10 mouse cellular contexts compared by ENCODE assay signal in the genomic region with DNA sequence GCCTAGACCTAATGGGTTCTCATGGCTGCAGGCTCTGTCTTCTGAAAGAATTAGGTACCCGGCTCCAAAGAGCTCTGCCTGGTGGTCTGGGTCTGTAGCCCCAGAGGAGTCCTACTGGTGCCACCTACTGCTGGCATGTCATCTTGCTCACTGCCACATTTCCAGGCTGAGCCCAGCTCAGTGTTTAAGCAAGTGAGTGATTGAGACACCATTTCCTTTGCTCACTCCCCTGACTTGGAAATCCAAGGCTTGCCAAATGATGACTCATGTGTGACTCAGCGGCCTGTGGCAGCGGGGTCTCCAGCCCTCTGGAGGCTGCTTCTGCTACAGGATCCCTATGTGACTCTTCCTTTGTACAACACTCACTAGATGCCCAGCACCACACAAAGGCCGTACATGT.
DNase-seq lines count a peak whose midpoint lies in the region; ATAC-seq lines count a peak whose summit lies in the region.
"Had no signal": no experiment of that assay in that cellular context is flagged by ENCODE, and none has a peak within 500 bp of the region (broad histone marks: within the 10 kb centered on the region; RNA-seq: fewer than 3 reads in every experiment).

No protein-coding gene starts in this region.

- DNase-seq in cerebellum, postnatal 36 days, result peak; percentile 10 to 12
- DNase-seq in cerebellum, adult 9-10 months, result no peak
- peak; percentile 24 for DNase-seq in ovary, adult 18-20 months (ENCODE audit: low spot score)
- DNase-seq in ovary, postnatal 36 days (ENCODE audit: low spot score), result no peak
- no peak for DNase-seq in thymus, postnatal 36 days
- no peak for DNase-seq in T-cell, adult 2 months (ENCODE audit: low spot score)

- peak; percentile 97 for ATAC-seq in granulocyte monocyte progenitor cell, adult 5-6 weeks (replicated peaks; ENCODE audit: poor library complexity, severe bottlenecking)
- peak; percentile 99 for ATAC-seq in megakaryocyte progenitor cell, adult 5-6 weeks (replicated peaks; ENCODE audit: poor library complexity)
- ATAC-seq: forebrain, embryonic 14.5 days; midbrain, embryonic 13.5 days had no signal

Comparison
In these comparisons a context has a peak if more than half of its experiments do, and no peak if none do; other contexts are left out.
1. DNase-seq: peak in cerebellum, postnatal 36 days (2 of 2) and ovary, adult 18-20 months (single experiment); none in cerebellum, adult 9-10 months (single experiment), ovary, postnatal 36 days (single experiment), thymus, postnatal 36 days (0 of 2) and T-cell, adult 2 months (single experiment).